Mouse (Mus musculus) thymus, adult 2 months (tissue): ENCODE data around the gene Saxo1. TPM values are rescaled to one million over a fixed set of nuclear protein-coding genes. Genes with fewer than 3 reads are reported as not detected.

Source experiments
- DNase-seq: peaks from one replicate; pipeline ENCODE4 v3.0.0; 2021
- H3K27ac ChIP-seq: fragments of 200-500 bp; 2 replicates; pipeline ENCODE4 v1.5.1; 2012; ENCODE audit warnings: low read length, control low read depth; ENCODE audit not compliant: control insufficient read depth, insufficient read depth
- H3K27me3 ChIP-seq: fragments of 200-500 bp; 2 replicates; pipeline ENCODE4 v1.6.1; 2012; ENCODE audit warnings: mild to moderate bottlenecking, low read length, moderate library complexity, mixed read lengths; ENCODE audit not compliant: control insufficient read depth, insufficient read depth
- H3K36me3 ChIP-seq: fragments of 200-500 bp; 2 replicates; pipeline ENCODE4 v1.6.1; 2012; ENCODE audit warnings: mild to moderate bottlenecking, low read length, moderate library complexity; ENCODE audit not compliant: control insufficient read depth, insufficient read depth
- H3K4me1 ChIP-seq: fragments of 200-500 bp; replicated peaks from 2 replicates; pipeline ENCODE4 v1.6.1; 2012; ENCODE audit warnings: low read length; ENCODE audit not compliant: control insufficient read depth, insufficient read depth
- H3K4me3 ChIP-seq: fragments of 200-500 bp; 2 replicates; pipeline ENCODE4 v1.5.1; 2012; ENCODE audit warnings: mild to moderate bottlenecking, low read length, control low read depth, moderate library complexity; ENCODE audit not compliant: control insufficient read depth, insufficient read depth
- CTCF ChIP-seq: fragments of 200-500 bp; IDR thresholded peaks from 2 replicates; pipeline ENCODE4 v1.5.1; 2012; ENCODE audit warnings: mild to moderate bottlenecking, control low read depth, low read length, moderate library complexity, borderline replicate concordance; ENCODE audit not compliant: control insufficient read depth, poor library complexity, insufficient read depth; ENCODE audit errors: extremely low read depth
- POLR2A ChIP-seq: fragments of 200-500 bp; IDR thresholded peaks from 2 replicates; pipeline ENCODE4 v1.6.1; 2012; ENCODE audit warnings: mild to moderate bottlenecking, low read length, control low read depth, moderate library complexity; ENCODE audit not compliant: control insufficient read depth, poor library complexity, insufficient read depth; ENCODE audit errors: extremely low read depth
- WGBS: fragments of 180-500 bp; shearing (Covaris S2); methylation state at CpG from one replicate; pipeline ENCODE4 v1.1.7; 2018; 5-methylcytosine and 5-hydroxymethylcytosine counted together
- polyA plus RNA-seq: library from polyadenylated mRNA; depleted of rRNA; stranded (reverse); fragments of >200 nt; gene quantifications from 2 replicates; pipeline ENCODE4 v1.2.3, GENCODE M21; 2012

Saxo1 gene
- polyA plus RNA-seq, 1 experiment = 0.08 TPM

GRCm38 (mm10) chr4:86485052-86485451, 73.1 kb downstream of the Saxo1 start:
- H3K4me3 ChIP-seq = no peak overlapping the region
- TF ChIP-seq CTCF = no peak
- no peak for TF ChIP-seq POLR2A
- DNase-seq = no peak
- H3K36me3 ChIP-seq = no peaks in the 10 kb centered on the region
- H3K4me1 ChIP-seq = no peaks in the 10 kb centered on the region
- no peak overlapping the region for H3K27ac ChIP-seq
- no peaks in the 10 kb centered on the region for H3K27me3 ChIP-seq
- WGBS = 82% methylated on average over 6 of the region's 6 CpGs

- H3K4me1 ChIP-seq = no peaks in the 10 kb centered on the region
- no peak overlapping the region for H3K4me3 ChIP-seq
- 77% methylated on average over 8 of the region's 8 CpGs for WGBS
- TF ChIP-seq CTCF (no peak), POLR2A (no peak)
- no peak overlapping the region for H3K27ac ChIP-seq
- H3K36me3 ChIP-seq = no peaks in the 10 kb centered on the region
- H3K27me3 ChIP-seq = no peaks in the 10 kb centered on the region
- no peak for DNase-seq
Measured at GRCm38 (mm10) chr4:86483686-86484085, 74.4 kb downstream of the Saxo1 start.

- Histone ChIP-seq H3K27me3 (no peaks in the 10 kb centered on the region), H3K36me3 (no peaks in the 10 kb centered on the region), H3K4me1 (no peaks in the 10 kb centered on the region), H3K4me3 (no peak overlapping the region), H3K27ac (no peak overlapping the region)
- WGBS = 99% methylated on average over 6 of the region's 6 CpGs
- no peak for TF ChIP-seq POLR2A
- DNase-seq = no peak
Measured at GRCm38 (mm10) chr4:86483013-86483615, 75.0 kb downstream of the Saxo1 start.

- TF ChIP-seq CTCF (no peak), POLR2A (no peak)
- H3K27ac ChIP-seq = no peak overlapping the region
- WGBS = 71% methylated on average over 3 of the region's 3 CpGs
- no peak for DNase-seq
- H3K36me3 ChIP-seq = no peaks in the 10 kb centered on the region
- no peaks in the 10 kb centered on the region for H3K4me1 ChIP-seq
- no peak overlapping the region for H3K4me3 ChIP-seq
- no peaks in the 10 kb centered on the region for H3K27me3 ChIP-seq
Measured at GRCm38 (mm10) chr4:86480891-86481290, 77.2 kb downstream of the Saxo1 start.

- no peak for TF ChIP-seq CTCF
- TF ChIP-seq POLR2A = no peak
- H3K27ac ChIP-seq = no peak overlapping the region
- no peaks in the 10 kb centered on the region for H3K27me3 ChIP-seq
- WGBS = 97% methylated on average over 5 of the region's 5 CpGs
- H3K4me3 ChIP-seq = no peak overlapping the region
- DNase-seq = no peak
- no peaks in the 10 kb centered on the region for H3K4me1 ChIP-seq
- no peaks in the 10 kb centered on the region for H3K36me3 ChIP-seq
Measured at GRCm38 (mm10) chr4:86464808-86465207, 93.3 kb downstream of the Saxo1 start.

- Histone ChIP-seq H3K36me3 (no peaks in the 10 kb centered on the region), H3K4me1 (no peaks in the 10 kb centered on the region), H3K27me3 (no peaks in the 10 kb centered on the region), H3K4me3 (no peak overlapping the region), H3K27ac (no peak overlapping the region)
- DNase-seq = no peak
- WGBS = 97% methylated on average over 3 of the region's 3 CpGs
- TF ChIP-seq POLR2A (no peak), CTCF (no peak)
Measured at GRCm38 (mm10) chr4:86450468-86450867, 107.7 kb downstream of the Saxo1 start.

- 94% methylated on average over 3 of the region's 3 CpGs for WGBS
- no peak for DNase-seq
- TF ChIP-seq POLR2A = no peak
- TF ChIP-seq CTCF = no peak
- Histone ChIP-seq H3K36me3 (no peaks in the 10 kb centered on the region), H3K27ac (no peak overlapping the region), H3K4me3 (no peak overlapping the region), H3K27me3 (no peaks in the 10 kb centered on the region), H3K4me1 (no peaks in the 10 kb centered on the region)
Measured at GRCm38 (mm10) chr4:86436336-86436735, 121.8 kb downstream of the Saxo1 start.
